Mouse (Mus musculus): Measurements from ENCODE around the gene Ciao2a.

The Ciao2a gene

GRCm38 (mm10) chr9:66160155-66160554 is 33.7 kb downstream of the Ciao2a start:
- DNase-seq (ENCODE audit: low read depth, low spot score), result no peak

- DNase-seq (ENCODE audit: low read depth, low spot score), result peak; percentile 42
Observed at GRCm38 (mm10) chr9:66162995-66163394, 36.6 kb downstream of the Ciao2a start.

GRCm38 (mm10) chr9:66167222-66167621 is 40.8 kb downstream of the Ciao2a start:
- no peak for DNase-seq (ENCODE audit: low read depth, low spot score)

DNA sequence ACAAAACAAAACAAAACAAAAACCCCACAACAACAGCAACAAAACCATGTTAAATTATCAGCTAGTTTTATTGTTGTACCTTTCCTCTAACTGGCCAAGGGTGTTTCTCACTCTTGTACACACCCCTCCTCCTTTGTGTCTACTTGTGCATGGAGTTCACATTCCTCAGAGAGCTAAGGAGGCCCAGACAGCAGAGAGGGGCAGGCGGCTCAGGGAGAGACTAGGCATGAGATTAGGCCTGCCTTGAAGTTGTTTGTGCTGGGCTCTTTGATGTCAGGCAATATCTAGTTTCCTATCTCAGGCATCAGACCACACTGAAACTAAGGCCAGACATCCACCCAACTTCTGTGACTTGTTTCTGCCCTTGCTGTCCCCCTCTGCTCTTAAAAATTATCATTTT is 41.8 kb downstream of the Ciao2a start:
- no peak for DNase-seq (ENCODE audit: low read depth, low spot score)

- DNase-seq (ENCODE audit: low read depth, low spot score), result peak; percentile 77
Observed at GRCm38 (mm10) chr9:66170506-66170905, 44.1 kb downstream of the Ciao2a start.

DNA sequence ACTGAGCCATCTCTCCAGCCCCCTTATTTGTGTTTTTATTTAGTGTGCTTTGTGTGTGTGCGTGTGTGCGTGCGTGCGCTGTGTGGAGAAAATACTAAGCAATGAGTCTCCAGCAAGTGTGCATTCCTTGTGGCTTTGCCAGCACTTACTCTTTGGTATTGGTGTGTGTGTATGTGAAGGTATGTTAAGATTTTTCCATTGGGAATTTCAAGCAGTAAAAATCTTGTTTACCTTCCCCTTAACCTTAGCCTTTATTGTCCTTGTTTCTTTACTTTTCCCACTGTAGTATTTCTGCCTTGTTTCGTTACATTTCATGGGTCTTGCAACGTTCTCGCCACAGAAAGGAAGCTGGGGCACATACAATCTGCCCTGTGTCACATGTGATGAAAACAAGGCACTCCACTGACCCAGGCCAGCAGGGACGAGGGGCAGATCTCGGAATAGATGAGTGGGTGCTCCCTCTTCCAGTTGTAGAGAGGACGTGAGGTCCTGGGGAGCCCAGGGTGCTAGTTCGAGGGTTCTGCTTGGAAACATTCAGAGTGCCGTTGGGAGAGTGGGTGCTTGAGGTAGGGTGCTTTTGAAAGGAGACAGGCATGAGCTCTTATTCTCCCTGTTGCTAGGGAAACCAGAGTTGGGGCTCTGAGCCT is 45.0 kb downstream of the Ciao2a start:
- peak; percentile 6 for DNase-seq (ENCODE audit: low read depth, low spot score)

DNA sequence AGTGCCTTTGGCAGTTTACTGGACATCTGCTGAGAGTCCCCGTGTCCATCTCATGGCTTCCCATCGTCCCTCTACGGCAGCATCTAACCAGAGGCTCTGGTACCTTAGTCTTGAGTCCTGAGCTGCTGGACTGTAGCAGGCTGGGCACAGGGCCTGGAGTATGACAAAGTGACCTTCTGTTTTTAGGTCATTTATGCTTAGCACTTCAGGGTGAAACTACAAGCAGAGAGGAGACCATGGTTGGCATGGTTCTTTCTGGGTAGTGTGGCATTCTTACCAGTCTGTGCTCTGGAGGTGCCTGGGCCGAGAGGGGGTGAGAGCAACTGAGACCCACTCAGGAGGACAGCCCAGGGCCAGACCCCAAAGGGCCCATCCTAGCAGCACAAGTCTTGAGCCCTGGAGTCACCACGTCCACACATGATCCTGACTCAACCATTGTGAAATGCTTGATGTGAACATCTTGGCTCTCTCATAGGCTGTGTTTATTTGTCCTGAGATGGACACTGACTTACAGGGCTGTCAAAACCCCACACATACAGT is 47.0 kb downstream of the Ciao2a start:
- no peak for DNase-seq (ENCODE audit: low read depth, low spot score)

DNA sequence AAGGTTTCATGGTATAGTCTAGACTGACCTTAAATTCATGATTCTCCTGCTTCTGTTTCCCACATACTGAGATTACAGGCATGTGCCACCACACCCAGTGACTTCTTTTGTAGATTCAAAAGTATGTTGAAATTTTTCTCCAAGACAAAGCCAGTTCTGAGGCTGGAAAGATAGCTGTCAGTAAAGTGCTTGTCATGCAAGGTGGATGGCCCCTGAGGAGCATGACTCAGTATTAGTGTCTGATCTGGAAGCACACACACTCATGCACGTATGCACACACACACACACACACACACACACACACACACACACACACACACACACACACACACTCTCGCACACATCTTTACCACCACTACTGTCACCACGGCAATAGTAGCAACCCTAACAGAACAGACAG is 48.6 kb downstream of the Ciao2a start:
- no peak for DNase-seq (ENCODE audit: low read depth, low spot score)

- DNase-seq (ENCODE audit: low read depth, low spot score), result no peak
Observed at GRCm38 (mm10) chr9:66177975-66178374, 51.6 kb downstream of the Ciao2a start.

GRCm38 (mm10) chr9:66179795-66180194 is 53.4 kb downstream of the Ciao2a start:
- no peak for DNase-seq (ENCODE audit: low read depth, low spot score)

DNA sequence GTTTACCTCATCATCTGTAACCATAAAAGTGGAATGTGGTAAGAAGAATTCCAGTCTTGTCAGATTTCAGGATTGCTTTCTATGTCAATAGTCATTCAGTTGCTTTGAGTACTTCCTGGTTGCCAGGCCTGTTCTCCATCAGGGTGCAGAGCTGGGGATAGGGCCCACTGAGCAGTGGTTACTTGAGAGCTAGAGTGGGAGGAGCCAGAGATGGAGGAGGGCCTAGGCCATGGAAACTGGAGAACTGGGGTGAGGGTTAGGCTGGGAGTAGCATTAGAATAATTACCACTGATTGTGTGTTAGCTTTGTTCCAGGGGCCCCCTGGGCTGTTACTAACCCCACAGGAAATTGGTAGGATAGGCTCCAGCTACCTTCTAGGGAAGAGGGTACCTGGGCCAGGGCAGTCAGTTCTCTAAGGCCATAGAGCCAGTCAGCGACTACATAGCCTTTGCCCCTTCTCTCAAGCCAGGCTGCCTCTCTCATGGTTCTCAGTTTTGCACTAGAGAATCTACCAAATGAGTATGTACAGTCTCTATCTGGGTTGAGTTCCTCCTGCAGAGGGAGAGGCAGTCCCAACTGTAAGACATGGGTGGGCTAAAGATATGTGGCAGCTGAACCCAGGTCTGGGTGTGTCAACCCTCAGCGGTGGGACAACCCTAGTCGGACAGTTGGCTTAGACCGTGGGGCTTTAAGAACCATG is 54.9 kb downstream of the Ciao2a start:
- no peak for DNase-seq (ENCODE audit: low read depth, low spot score)

- no peak for DNase-seq (ENCODE audit: low read depth, low spot score)
Observed at GRCm38 (mm10) chr9:66181826-66182678, 55.6 kb downstream of the Ciao2a start.

GRCm38 (mm10) chr9:66182679-66182993 is 56.2 kb downstream of the Ciao2a start:
- no peak for DNase-seq (ENCODE audit: low read depth, low spot score)

- DNase-seq (ENCODE audit: low read depth, low spot score), result no peak
Observed at GRCm38 (mm10) chr9:66183023-66183422, 56.6 kb downstream of the Ciao2a start.

DNA sequence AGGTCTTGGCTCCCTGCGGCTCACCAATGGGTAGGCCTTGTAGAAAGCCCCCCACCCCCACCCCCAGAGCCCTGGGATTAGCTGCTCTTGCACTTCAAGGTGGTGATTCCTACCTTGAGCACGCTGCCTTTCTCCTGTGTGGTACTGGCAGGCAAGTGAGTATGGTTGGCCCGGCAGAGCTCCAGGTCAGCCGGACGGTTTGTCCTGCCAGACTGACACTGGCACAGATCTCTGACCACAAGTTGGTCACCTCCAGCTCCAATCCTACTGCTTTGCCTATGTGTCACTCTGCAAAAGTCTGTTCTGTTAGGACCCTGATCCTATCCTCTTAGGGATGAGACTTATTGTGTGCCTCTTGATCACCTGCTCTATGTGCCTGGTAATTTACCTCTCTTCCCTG is 58.2 kb downstream of the Ciao2a start:
- DNase-seq (ENCODE audit: low read depth, low spot score), result peak; percentile 25

GRCm38 (mm10) chr9:66186426-66186825 is 60.0 kb downstream of the Ciao2a start:
- no peak for DNase-seq (ENCODE audit: low read depth, low spot score)

Measured in brain, adult 2 months (tissue).